ENCODE assay signal across 8 mouse cellular contexts in genomic region chr6:37441251-37442011, GRCm38 (mm10). TPM values are rescaled to one million over a fixed set of nuclear protein-coding genes. Genes with fewer than 3 reads are reported as not detected.
DNase-seq lines count a peak whose midpoint lies in the region; ATAC-seq and TF ChIP-seq lines count a peak whose summit lies in the region.

No protein-coding gene starts in this region.

- no peaks in the 10 kb centered on the region for H3K9me3 ChIP-seq in midbrain, embryonic 13.5 days

- DNase-seq in cerebellum, adult 2 months = no peak
- peak; percentile 64 for DNase-seq in thymus, postnatal 14 days
- no peak for DNase-seq in thymus, postnatal 0 days (ENCODE audit: low spot score)
- DNase-seq in gastrocnemius, adult 8-10 months (ENCODE audit: low spot score in 2 of 2) = peak; percentile 24 to 27
- DNase-seq in kidney, postnatal 4 days = peak; percentile 65 to 73
- DNase-seq in retina, postnatal 1 day = no peak

- H3K4me2 ChIP-seq in midbrain, embryonic 13.5 days (replicated peaks) = peak overlapping the region; percentile 94

- no peaks in the 10 kb centered on the region for H3K27me3 ChIP-seq in cerebellum, adult 2 months (ENCODE audit: control insufficient read depth, insufficient read depth, low read length)
- H3K27me3 ChIP-seq in midbrain, embryonic 13.5 days = peaks cover 6% of the 10 kb centered on the region

- TF ChIP-seq POLR2A in cerebellum, adult 2 months (IDR thresholded peaks at IDR 0.05; ENCODE audit: borderline replicate concordance, insufficient read depth, low read length) = no peak

- H3K4me1 ChIP-seq in cerebellum, adult 2 months (ENCODE audit: control insufficient read depth, insufficient read depth, low read length) = no peaks in the 10 kb centered on the region
- H3K4me1 ChIP-seq in midbrain, embryonic 13.5 days (replicated peaks) = peaks cover 25% of the 10 kb centered on the region

- TF ChIP-seq CTCF in cerebellum, adult 2 months (IDR thresholded peaks at IDR 0.05; ENCODE audit: borderline replicate concordance, insufficient read depth, low read depth, low read length) = no peak

- H3K4me3 ChIP-seq in cerebellum, adult 2 months (replicated peaks; ENCODE audit: insufficient read depth, low read depth, low read length) = peak overlapping the region; percentile 79
- H3K4me3 ChIP-seq in midbrain, embryonic 13.5 days (replicated peaks) = peak overlapping the region; percentile 78

- no peak; the same call in 1 of the 2 replicates for ATAC-seq in cerebellum, adult (ENCODE audit: insufficient number of reproducible peaks, low FRiP score, low TSS enrichment)
- ATAC-seq in midbrain, embryonic 13.5 days = peak; percentile 68

- no peak overlapping the region for H3K27ac ChIP-seq in cerebellum, adult 2 months (ENCODE audit: insufficient read depth, low read length)
- peak overlapping the region; percentile 44 for H3K27ac ChIP-seq in midbrain, embryonic 13.5 days

- no peaks in the 10 kb centered on the region for H3K36me3 ChIP-seq in midbrain, embryonic 13.5 days

- H3K9ac ChIP-seq in midbrain, embryonic 13.5 days (replicated peaks) = peak overlapping the region; percentile 69

- 1% methylated on average over 40 of the region's 40 CpGs for WGBS in cerebellum, adult 2 months
- WGBS in midbrain, embryonic 13.5 days = under 1% methylated on average over 40 of the region's 40 CpGs

RNA-seq across cellular contexts. Expression of gene Creb3l2, which starts 0.5 kb away (rescaled TPM):
- polyA plus RNA-seq in cerebellum, adult 2 months (2012; rRNA removed) = 4.9 and 5.4 TPM in 2 replicates
- 6.2 and 6.6 TPM in 2 replicates for polyA plus RNA-seq in thymus, postnatal 0 days (2015; fragmentation: Nextera tagmentation; extraction: Ambion mirVana)
- total RNA-seq in gastrocnemius, adult 8-10 months (2022) = 10 to 100 TPM in 3 of 4 experiments, 1 to 10 TPM in 1; 10.0 to 13.7 (median 11.1) TPM
- 2.6 and 3.3 TPM in 2 replicates for polyA plus RNA-seq in midbrain, embryonic 13.5 days (2015; fragmentation: Nextera tagmentation; extraction: Ambion mirVana)

Comparison
In these comparisons a context has a peak if more than half of its experiments do, and no peak if none do; other contexts are left out.
1. DNase-seq: peak in thymus, postnatal 14 days (single experiment), gastrocnemius, adult 8-10 months (2 of 2) and kidney, postnatal 4 days (2 of 2); none in cerebellum, adult 2 months (0 of 2), thymus, postnatal 0 days (single experiment) and retina, postnatal 1 day (single experiment).